Mouse (Mus musculus): ENCODE data around the gene Tril. TPM values are rescaled to one million over a fixed set of nuclear protein-coding genes. Genes with fewer than 3 reads are reported as not detected.

The Tril gene
- polyA plus RNA-seq, 1 experiment, result 2.3 TPM

GRCm38 (mm10) chr6:53807185-53807584, 13.4 kb downstream of the Tril start:
- 85% methylated on average over 3 of the region's 3 CpGs for WGBS
- H3K36me3 ChIP-seq (ENCODE audit: control insufficient read depth, insufficient read depth, low read length), result no peaks in the 10 kb centered on the region
- no peak for DNase-seq (ENCODE audit: low read depth in 1 of 2, low spot score in 2 of 2)
- no peaks in the 10 kb centered on the region for H3K4me1 ChIP-seq (ENCODE audit: control insufficient read depth, insufficient read depth, insufficient read length)
- no peak for TF ChIP-seq POLR2A (IDR thresholded peaks at IDR 0.05; ENCODE audit: low read depth, low read length)
- no peak for TF ChIP-seq CTCF (IDR thresholded peaks at IDR 0.05; ENCODE audit: extremely low read depth, insufficient read depth, insufficient read length, insufficient replicate concordance)
- H3K4me3 ChIP-seq (ENCODE audit: extremely low read depth, insufficient read depth, insufficient read length), result no peak overlapping the region
- H3K27ac ChIP-seq (ENCODE audit: insufficient read depth, low read length), result no peak overlapping the region
- H3K27me3 ChIP-seq (ENCODE audit: control insufficient read depth, insufficient read depth, low read length), result no peaks in the 10 kb centered on the region

GRCm38 (mm10) chr6:53806591-53807023, 14.0 kb downstream of the Tril start:
- DNase-seq (ENCODE audit: low read depth in 1 of 2, low spot score in 2 of 2), result no peak

GRCm38 (mm10) chr6:53806021-53806420, 14.6 kb downstream of the Tril start:
- Histone ChIP-seq H3K27ac (ENCODE audit: insufficient read depth, low read length) (no peak overlapping the region), H3K4me3 (ENCODE audit: extremely low read depth, insufficient read depth, insufficient read length) (no peak overlapping the region), H3K4me1 (ENCODE audit: control insufficient read depth, insufficient read depth, insufficient read length) (no peaks in the 10 kb centered on the region), H3K36me3 (ENCODE audit: control insufficient read depth, insufficient read depth, low read length) (no peaks in the 10 kb centered on the region), H3K27me3 (ENCODE audit: control insufficient read depth, insufficient read depth, low read length) (no peaks in the 10 kb centered on the region)
- no peak for TF ChIP-seq CTCF (IDR thresholded peaks at IDR 0.05; ENCODE audit: extremely low read depth, insufficient read depth, insufficient read length, insufficient replicate concordance)
- TF ChIP-seq POLR2A (IDR thresholded peaks at IDR 0.05; ENCODE audit: low read depth, low read length), result no peak
- WGBS, result 89% methylated on average over 5 of the region's 5 CpGs
- no peak for DNase-seq (ENCODE audit: low read depth in 1 of 2, low spot score in 2 of 2)

More at GRCm38 (mm10) chr6:53806591-53807023, 14.0 kb downstream of the Tril start:
- Histone ChIP-seq H3K4me1 (ENCODE audit: control insufficient read depth, insufficient read depth, insufficient read length) (no peaks in the 10 kb centered on the region), H3K36me3 (ENCODE audit: control insufficient read depth, insufficient read depth, low read length) (no peaks in the 10 kb centered on the region), H3K27ac (ENCODE audit: insufficient read depth, low read length) (no peak overlapping the region), H3K4me3 (ENCODE audit: extremely low read depth, insufficient read depth, insufficient read length) (no peak overlapping the region), H3K27me3 (ENCODE audit: control insufficient read depth, insufficient read depth, low read length) (no peaks in the 10 kb centered on the region)
- no peak for TF ChIP-seq CTCF (IDR thresholded peaks at IDR 0.05; ENCODE audit: extremely low read depth, insufficient read depth, insufficient read length, insufficient replicate concordance)
- TF ChIP-seq POLR2A (IDR thresholded peaks at IDR 0.05; ENCODE audit: low read depth, low read length), result no peak
- 74% methylated on average over 8 of the region's 8 CpGs for WGBS

- Histone ChIP-seq H3K4me1 (ENCODE audit: control insufficient read depth, insufficient read depth, insufficient read length) (no peaks in the 10 kb centered on the region), H3K27ac (ENCODE audit: insufficient read depth, low read length) (no peak overlapping the region), H3K36me3 (ENCODE audit: control insufficient read depth, insufficient read depth, low read length) (no peaks in the 10 kb centered on the region), H3K27me3 (ENCODE audit: control insufficient read depth, insufficient read depth, low read length) (no peaks in the 10 kb centered on the region), H3K4me3 (ENCODE audit: extremely low read depth, insufficient read depth, insufficient read length) (no peak overlapping the region)
- 83% methylated on average over 6 of the region's 6 CpGs for WGBS
- DNase-seq (ENCODE audit: low read depth in 1 of 2, low spot score in 2 of 2), result no peak
- TF ChIP-seq CTCF (IDR thresholded peaks at IDR 0.05; ENCODE audit: extremely low read depth, insufficient read depth, insufficient read length, insufficient replicate concordance), result no peak
- no peak for TF ChIP-seq POLR2A (IDR thresholded peaks at IDR 0.05; ENCODE audit: low read depth, low read length)
Observed at GRCm38 (mm10) chr6:53804145-53804544, 16.5 kb downstream of the Tril start.

GRCm38 (mm10) chr6:53803551-53803950, 17.1 kb downstream of the Tril start:
- no peak overlapping the region for H3K27ac ChIP-seq (ENCODE audit: insufficient read depth, low read length)
- H3K4me1 ChIP-seq (ENCODE audit: control insufficient read depth, insufficient read depth, insufficient read length), result no peaks in the 10 kb centered on the region
- H3K27me3 ChIP-seq (ENCODE audit: control insufficient read depth, insufficient read depth, low read length), result no peaks in the 10 kb centered on the region
- no peaks in the 10 kb centered on the region for H3K36me3 ChIP-seq (ENCODE audit: control insufficient read depth, insufficient read depth, low read length)
- DNase-seq (ENCODE audit: low read depth in 1 of 2, low spot score in 2 of 2), result no peak
- WGBS, result 97% methylated on average over 4 of the region's 4 CpGs
- no peak overlapping the region for H3K4me3 ChIP-seq (ENCODE audit: extremely low read depth, insufficient read depth, insufficient read length)
- TF ChIP-seq POLR2A (IDR thresholded peaks at IDR 0.05; ENCODE audit: low read depth, low read length), result no peak
- TF ChIP-seq CTCF (IDR thresholded peaks at IDR 0.05; ENCODE audit: extremely low read depth, insufficient read depth, insufficient read length, insufficient replicate concordance), result no peak

GRCm38 (mm10) chr6:53801893-53802286, 18.7 kb downstream of the Tril start:
- DNase-seq (ENCODE audit: low read depth in 1 of 2, low spot score in 2 of 2), result no peak
- WGBS, result 77% methylated on average over 5 of the region's 5 CpGs
- H3K27me3 ChIP-seq (ENCODE audit: control insufficient read depth, insufficient read depth, low read length), result no peaks in the 10 kb centered on the region

GRCm38 (mm10) chr6:53801269-53801892, 19.2 kb downstream of the Tril start:
- 61% methylated on average over 4 of the region's 4 CpGs for WGBS
- H3K27me3 ChIP-seq (ENCODE audit: control insufficient read depth, insufficient read depth, low read length), result no peaks in the 10 kb centered on the region
- no peaks in the 10 kb centered on the region for H3K4me1 ChIP-seq (ENCODE audit: control insufficient read depth, insufficient read depth, insufficient read length)
- no peaks in the 10 kb centered on the region for H3K36me3 ChIP-seq (ENCODE audit: control insufficient read depth, insufficient read depth, low read length)
- no peak overlapping the region for H3K4me3 ChIP-seq (ENCODE audit: extremely low read depth, insufficient read depth, insufficient read length)
- DNase-seq (ENCODE audit: low read depth in 1 of 2, low spot score in 2 of 2), result no peak
- TF ChIP-seq CTCF (IDR thresholded peaks at IDR 0.05; ENCODE audit: extremely low read depth, insufficient read depth, insufficient read length, insufficient replicate concordance), result no peak
- TF ChIP-seq POLR2A (IDR thresholded peaks at IDR 0.05; ENCODE audit: low read depth, low read length), result no peak
- no peak overlapping the region for H3K27ac ChIP-seq (ENCODE audit: insufficient read depth, low read length)

More at GRCm38 (mm10) chr6:53801893-53802286, 18.7 kb downstream of the Tril start:
- no peaks in the 10 kb centered on the region for H3K4me1 ChIP-seq (ENCODE audit: control insufficient read depth, insufficient read depth, insufficient read length)
- H3K27ac ChIP-seq (ENCODE audit: insufficient read depth, low read length), result no peak overlapping the region
- H3K4me3 ChIP-seq (ENCODE audit: extremely low read depth, insufficient read depth, insufficient read length), result no peak overlapping the region
- TF ChIP-seq POLR2A (IDR thresholded peaks at IDR 0.05; ENCODE audit: low read depth, low read length) (no peak), CTCF (IDR thresholded peaks at IDR 0.05; ENCODE audit: extremely low read depth, insufficient read depth, insufficient read length, insufficient replicate concordance) (no peak)
- no peaks in the 10 kb centered on the region for H3K36me3 ChIP-seq (ENCODE audit: control insufficient read depth, insufficient read depth, low read length)

All from spleen, adult 2 months (tissue).